Mouse (Mus musculus) urinary bladder, postnatal 36 days (tissue): ENCODE results near the gene Ints5.
A peak's percentile ranks its signal among the peaks of the same experiment; 100 is the strongest.

Experiments
- DNase-seq, 2 experiments: peaks; one replicate each; pipeline ENCODE4 v3.0.0; 2022; ENCODE audit warnings: low spot score in 2 of 2, mixed read lengths in 1 of 2

The Ints5 gene

DNA sequence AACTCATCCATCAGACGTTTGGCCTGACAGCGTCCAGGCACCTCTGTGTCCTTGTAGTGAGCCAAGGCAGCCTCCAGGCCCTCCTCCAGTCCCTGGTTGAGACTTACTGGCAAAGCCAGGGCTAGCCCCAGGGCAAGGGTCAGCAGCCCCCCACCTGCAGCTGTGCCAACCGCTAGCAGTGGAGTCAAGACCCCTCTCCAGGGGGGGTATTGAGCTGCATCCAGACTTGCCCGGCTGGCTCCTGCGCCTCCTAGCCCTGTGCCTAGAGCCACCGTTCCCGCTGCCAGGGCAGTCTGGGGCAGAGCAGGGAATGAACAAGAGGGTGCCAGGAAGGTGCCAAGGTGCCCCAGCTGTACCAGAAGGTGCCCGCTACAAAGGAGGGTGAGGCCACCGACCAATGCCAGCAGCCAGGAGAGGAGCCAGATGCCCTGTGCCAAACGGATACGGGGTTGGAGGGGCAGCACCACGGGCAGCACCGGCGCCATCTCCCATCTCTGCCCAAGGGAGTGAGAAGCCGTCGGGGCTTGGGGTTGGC lies 36.0 kb downstream of the Ints5 start:
- DNase-seq = no peak

DNA sequence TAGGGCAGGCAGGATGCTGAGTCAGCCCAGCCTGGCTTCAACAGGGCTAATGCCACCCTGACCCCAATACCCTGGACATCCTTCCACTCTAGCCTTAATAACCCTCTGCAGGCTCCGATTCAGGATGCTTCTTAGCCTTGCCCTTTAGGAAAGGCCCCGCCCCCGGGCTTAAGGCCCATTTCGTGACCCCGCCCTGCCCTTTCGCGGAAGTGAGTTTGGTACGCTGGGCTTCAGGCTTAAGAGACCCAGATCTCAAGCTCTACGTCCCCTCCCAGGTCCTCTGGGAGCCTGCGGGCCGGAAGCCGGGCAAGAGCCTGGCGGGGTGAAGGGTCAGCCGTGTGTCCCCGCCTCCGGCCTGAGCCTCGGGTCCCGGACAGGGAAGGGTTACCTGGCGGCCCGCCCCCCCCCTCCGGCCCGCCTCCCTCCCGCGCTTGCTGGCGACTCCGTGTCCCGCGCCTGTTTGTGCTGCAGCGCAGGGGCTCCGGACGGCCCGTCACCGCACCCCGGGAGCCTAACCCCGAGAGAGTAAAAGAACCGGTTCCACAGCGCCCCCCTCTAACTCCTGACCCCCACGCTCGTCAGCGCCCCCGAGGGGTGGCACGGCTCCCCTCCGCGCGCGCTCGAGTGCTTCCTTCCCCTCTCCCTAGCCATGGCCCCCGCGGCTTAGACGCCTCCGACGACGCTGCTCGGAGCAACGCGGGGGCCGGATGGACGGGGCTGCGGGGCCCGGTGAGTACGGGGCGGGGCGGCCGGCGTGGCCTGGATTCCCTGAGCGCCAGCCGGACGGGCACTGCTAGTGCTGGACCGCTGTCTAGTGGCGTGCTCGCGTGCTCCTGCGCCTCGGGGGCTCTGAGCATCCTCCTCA lies 36.7 kb downstream of the Ints5 start, which contains the start of the genes Rom1 and Eml3:
TSS of gene Rom1 (minus strand) at position 133 of the 865 bp plus-strand sequence.
TSS of gene Eml3 (plus strand) at position 329 of the 865 bp plus-strand sequence.
- DNase-seq = peak; percentile 85 to 94

- no peak for DNase-seq
Measured at GRCm38 (mm10) chr19:8930117-8930516, 37.3 kb downstream of the Ints5 start.

GRCm38 (mm10) chr19:8930771-8931170 lies 38.0 kb downstream of the Ints5 start:
- no peak for DNase-seq

DNA sequence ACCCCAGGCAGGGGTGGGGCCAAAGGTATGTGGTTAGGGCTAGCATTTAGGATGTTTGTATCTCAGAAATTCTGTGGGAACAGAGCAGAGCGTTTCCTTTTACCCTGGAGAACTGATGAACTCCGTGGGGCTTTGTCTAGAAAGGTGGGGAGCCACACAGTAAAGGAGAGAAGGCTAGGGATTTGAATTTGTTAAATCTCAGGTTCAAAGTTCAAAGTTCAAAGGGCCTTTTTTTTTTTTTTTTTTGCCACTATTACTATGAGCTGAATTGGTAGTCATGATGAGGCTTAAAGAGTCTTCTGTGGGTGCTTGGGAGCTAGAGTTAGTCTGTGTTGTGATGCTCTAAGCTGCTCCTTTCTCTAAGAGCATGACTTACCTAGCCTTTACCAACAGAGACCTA lies 43.9 kb downstream of the Ints5 start:
- no peak for DNase-seq

GRCm38 (mm10) chr19:8940526-8941133 lies 47.8 kb downstream of the Ints5 start:
- DNase-seq = no peak

GRCm38 (mm10) chr19:8941136-8941514 lies 48.3 kb downstream of the Ints5 start:
- no peak for DNase-seq

- peak; percentile 96 for DNase-seq
Measured at GRCm38 (mm10) chr19:8941515-8942217, 48.9 kb downstream of the Ints5 start, which contains the start of gene Mta2. Gene Mta2, plus strand, starts transcription at chr19:8941875.

DNA sequence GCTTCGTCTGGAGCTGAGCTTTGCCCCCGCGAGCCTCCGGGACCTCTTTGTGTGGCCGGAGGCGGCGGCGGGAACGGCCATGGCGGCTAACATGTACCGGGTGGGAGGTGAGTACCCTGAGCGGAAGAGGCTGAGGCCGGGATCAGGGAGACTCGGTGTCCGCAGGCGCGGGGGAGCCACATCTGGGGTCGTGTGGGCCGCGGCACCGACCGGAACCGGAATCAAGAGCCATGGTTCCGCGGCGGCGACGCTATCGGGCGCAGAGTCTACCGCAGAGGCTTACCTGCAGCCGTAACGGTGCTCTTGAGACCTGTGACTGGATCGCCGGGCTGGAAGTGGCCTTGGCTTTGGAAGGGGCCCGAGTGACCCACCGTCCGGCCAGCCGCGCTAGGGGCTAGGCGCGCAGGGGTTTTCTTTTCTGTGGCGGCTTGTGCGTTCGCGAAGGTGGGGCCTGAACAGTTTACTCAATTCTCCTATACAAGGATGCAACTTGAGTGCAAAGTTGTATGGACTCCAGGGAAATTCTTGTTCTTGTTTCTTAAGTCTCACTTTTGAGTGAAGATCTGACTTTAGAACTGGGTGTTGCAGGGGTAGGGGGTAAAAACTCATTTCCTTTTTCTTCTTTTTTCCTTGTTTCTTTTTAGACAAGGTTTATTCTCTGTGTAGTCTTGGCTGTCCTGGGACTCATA lies 49.6 kb downstream of the Ints5 start:
- DNase-seq = peak in 1 of 2 experiments; percentile 48

DNA sequence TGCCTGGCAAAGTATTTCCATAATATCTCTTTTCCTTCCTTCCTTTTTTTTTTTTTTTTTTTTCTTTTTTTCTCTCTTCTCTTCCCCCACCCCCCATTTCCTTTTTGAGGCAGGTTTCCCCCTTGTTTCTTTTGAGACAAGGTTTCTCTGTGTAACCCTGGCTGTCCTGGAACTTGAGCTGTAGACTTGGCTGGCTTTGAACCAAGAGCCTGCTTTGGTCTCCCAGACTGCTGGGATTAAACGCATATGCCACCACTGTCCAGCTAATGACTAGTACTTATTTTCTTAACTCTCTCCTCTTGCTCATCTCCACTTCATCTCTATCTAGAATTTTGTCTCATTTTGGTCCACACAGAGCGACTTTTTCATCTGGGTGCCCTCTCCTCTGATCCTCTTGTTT lies 50.2 kb downstream of the Ints5 start:
- no peak for DNase-seq

DNA sequence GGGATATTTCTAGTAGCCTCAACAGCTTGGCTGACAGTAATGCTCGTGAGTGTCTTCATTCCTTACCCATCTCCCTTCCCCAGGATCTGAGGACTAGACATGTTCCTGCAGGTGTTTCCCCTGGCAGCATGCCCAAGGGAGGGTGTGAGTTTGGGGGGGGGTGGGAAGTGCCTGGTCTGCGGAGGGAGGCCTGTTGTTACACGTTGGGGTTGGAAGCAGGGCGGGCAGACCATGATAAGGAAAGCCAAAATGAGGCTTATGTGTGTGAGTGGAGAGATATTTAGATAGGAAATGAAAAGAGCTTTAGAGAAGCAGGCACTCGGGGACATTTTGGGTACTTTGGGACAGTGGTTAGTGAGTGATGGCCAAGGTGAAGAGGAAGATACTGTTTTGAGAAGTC lies 51.3 kb downstream of the Ints5 start:
- DNase-seq = peak in 1 of 2 experiments; percentile 57

GRCm38 (mm10) chr19:8944750-8945149 lies 51.9 kb downstream of the Ints5 start:
- DNase-seq = peak in 1 of 2 experiments; percentile 62

GRCm38 (mm10) chr19:8945251-8945650 lies 52.4 kb downstream of the Ints5 start:
- no peak for DNase-seq

DNA sequence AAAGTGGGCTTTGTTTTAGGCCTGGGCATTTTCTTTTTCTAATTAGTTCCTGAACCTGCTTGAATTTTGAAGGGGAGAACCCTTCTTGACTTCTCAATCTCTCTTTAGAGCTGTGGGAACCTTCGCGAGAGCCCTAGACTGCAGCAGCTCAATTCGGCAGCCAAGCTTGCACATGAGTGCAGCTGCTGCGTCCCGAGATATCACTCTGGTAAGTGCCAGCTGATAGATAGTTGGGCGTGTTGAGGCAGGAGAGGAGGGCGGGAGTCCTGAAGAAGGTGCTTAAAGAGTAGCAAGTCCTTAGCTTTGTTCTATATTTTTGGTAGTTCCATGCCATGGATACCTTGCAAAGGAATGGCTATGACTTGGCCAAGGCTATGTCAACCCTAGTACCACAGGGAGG lies 54.1 kb downstream of the Ints5 start:
- no peak for DNase-seq
